Mouse (Mus musculus) megakaryocyte, embryonic 14.5 days (primary cell): ENCODE data around the gene Sept9.

ENCODE experiments used
- FLI1 ChIP-seq: IDR thresholded peaks from 2 replicates; pipeline ENCODE4 v1.6.1; 2012; ENCODE audit warnings: low read length, inconsistent platforms, mixed read lengths
- GATA1 ChIP-seq: IDR thresholded peaks from 3 replicates; pipeline ENCODE4 v1.6.1; 2012; ENCODE audit warnings: mixed read lengths, low read length, inconsistent platforms, borderline replicate concordance

DNA sequence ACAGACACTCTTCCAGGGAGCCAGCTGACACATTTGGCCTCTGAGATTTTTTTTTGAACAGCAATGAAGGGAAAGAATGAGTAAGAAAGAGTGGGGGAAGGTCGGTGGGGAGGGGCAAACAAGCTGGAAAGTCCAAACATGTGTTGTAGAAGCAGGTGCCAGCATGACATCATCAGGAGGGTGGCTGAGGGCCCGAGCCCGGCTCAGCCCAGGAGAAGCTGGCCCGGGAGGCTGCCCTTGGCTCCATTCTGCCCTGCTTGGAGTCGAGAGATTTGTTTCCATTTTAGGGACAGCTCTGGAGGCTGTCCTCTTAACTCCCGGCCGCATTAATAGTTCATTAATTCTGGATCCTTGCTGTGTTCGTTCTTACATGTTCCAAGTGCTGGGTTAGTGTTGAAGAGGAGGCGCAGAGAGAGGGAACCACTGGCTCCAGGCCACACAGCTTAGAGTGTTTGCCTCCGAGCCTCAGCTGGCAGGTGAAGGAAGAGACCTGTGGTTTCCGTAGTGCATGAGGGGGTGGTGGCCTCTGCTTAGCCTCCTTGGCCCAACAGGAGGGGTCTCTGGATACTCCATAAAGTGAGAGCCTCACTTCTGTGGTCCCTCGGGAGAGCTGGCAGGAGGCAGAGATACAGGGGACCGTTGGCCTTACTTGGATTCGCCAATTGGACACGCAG lies 111.8 kb downstream of the Sept9 start:
- TF ChIP-seq GATA1 (no peak), FLI1 (no peak)
